Mouse (Mus musculus): ENCODE data around the gene Qrfpr. TPM values are rescaled to one million over a fixed set of nuclear protein-coding genes. Genes with fewer than 3 reads are reported as not detected.

Qrfpr gene
- total and polyA plus RNA-seq, 3 experiments, result not detected

DNA sequence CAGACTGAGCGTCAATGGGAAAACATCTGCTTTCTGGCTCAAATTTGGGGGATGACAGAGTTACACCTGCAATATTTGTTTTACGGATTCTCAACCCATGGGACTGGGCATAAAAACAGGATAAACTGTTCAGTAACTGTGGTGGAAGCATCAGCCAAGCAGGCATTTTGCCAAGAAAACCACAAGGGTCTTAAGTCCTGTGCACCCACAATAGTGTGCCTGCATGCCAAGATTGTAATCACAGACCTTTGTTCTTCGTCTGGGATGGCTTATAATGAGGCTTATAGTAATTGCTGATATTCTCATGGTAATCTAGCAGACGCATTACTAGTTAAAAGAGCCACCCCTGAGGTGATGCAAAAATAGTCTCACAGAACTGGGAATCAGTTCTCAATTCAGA, 41.2 kb upstream of the Qrfpr start:
- TF ChIP-seq MEF2A (IDR thresholded peaks at IDR 0.05; ENCODE audit: borderline replicate concordance, low read depth, low read length) (no peak), EP300 (IDR thresholded peaks at IDR 0.05; ENCODE audit: low read length) (no peak), KAT2A (IDR thresholded peaks at IDR 0.05; ENCODE audit: insufficient replicate concordance, low read length) (no peak)
- Histone ChIP-seq H3K4me3 (replicated peaks in 1 of 3; ENCODE audit: low read depth in 2 of 3, low read length in 2 of 3, poor library complexity in 1 of 3) (no peak overlapping the region), H3K27me3 (replicated peaks) (no peaks in the 10 kb centered on the region), H3K27ac (ENCODE audit: insufficient read depth, low read depth) (no peak overlapping the region), H3K9me3 (replicated peaks; ENCODE audit: low read length) (peaks cover 6% of the 10 kb centered on the region), H3K4me1 (ENCODE audit: control insufficient read depth in 1 of 2, insufficient read depth in 2 of 2) (peaks cover 0 to 9% of the 10 kb centered on the region in 2 experiments; a peak in 2 of 4 replicates), H3K79me2 (replicated peaks; ENCODE audit: control insufficient read depth, extremely low read depth, insufficient read depth, poor library complexity, severe bottlenecking) (no peaks in the 10 kb centered on the region), H3K9ac (ENCODE audit: insufficient read depth, low read depth) (no peak overlapping the region), H3K36me3 (replicated peaks in 1 of 2; ENCODE audit: control insufficient read depth in 1 of 2, insufficient read depth in 1 of 2, low read length in 1 of 2) (no peaks in the 10 kb centered on the region), H3K4me2 (ENCODE audit: insufficient read depth, low read depth, poor library complexity, severe bottlenecking) (no peak overlapping the region)
- in situ Hi-C loops (cut with MboI; ENCODE audit: low pct_ligation_motif_present, low pct_unique_long_range_greater_than_20kb, low sequenced_read_pairs) (no loop called here), dilution Hi-C loops (cut with MboI; ENCODE audit: extremely low pct_ligation_motif_present, extremely low pct_unique_long_range_greater_than_20kb, low sequenced_read_pairs) (no loop called here)
- no peak for DNase-seq (ENCODE audit: extremely low read depth)

DNA sequence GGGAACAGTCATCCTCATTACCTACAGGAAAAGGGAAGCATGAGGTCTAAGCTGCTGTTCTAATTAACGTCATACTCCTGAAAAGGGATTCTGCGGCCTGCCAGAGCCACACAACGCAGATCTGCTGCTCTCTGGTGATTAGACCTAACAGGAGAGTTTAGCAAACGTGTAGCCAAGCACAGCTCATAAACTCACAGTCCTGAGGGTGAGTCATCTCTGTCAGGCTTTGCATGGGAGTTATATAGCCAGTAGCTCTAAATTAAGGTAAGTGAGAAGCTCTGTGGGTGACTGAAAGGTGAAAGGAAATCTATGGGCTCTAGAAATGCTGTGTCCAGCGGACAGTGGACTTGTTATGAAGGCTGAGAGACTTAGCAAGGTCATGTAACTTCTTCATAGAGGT, 28.5 kb upstream of the Qrfpr start:
- Histone ChIP-seq H3K27me3 (replicated peaks) (no peaks in the 10 kb centered on the region), H3K9ac (ENCODE audit: insufficient read depth, low read depth) (no peak overlapping the region), H3K4me1 (ENCODE audit: control insufficient read depth in 1 of 2, insufficient read depth in 2 of 2) (peaks cover 0 to 4% of the 10 kb centered on the region in 2 experiments; a peak in 2 of 4 replicates), H3K4me2 (ENCODE audit: insufficient read depth, low read depth, poor library complexity, severe bottlenecking) (no peak overlapping the region), H3K4me3 (replicated peaks in 1 of 3; ENCODE audit: low read depth in 2 of 3, low read length in 2 of 3, poor library complexity in 1 of 3) (no peak overlapping the region), H3K79me2 (replicated peaks; ENCODE audit: control insufficient read depth, extremely low read depth, insufficient read depth, poor library complexity, severe bottlenecking) (no peaks in the 10 kb centered on the region), H3K9me3 (replicated peaks; ENCODE audit: low read length) (no peaks in the 10 kb centered on the region), H3K27ac (ENCODE audit: insufficient read depth, low read depth) (no peak overlapping the region), H3K36me3 (replicated peaks in 1 of 2; ENCODE audit: control insufficient read depth in 1 of 2, insufficient read depth in 1 of 2, low read length in 1 of 2) (no peaks in the 10 kb centered on the region)
- TF ChIP-seq IRF4 (IDR thresholded peaks at IDR 0.05; ENCODE audit: low read depth, low read length) (no peak), ZKSCAN1 (IDR thresholded peaks at IDR 0.05; ENCODE audit: borderline replicate concordance, low read depth, low read length) (no peak), ZMIZ1 (IDR thresholded peaks at IDR 0.05; ENCODE audit: low read depth, low read length) (no peak), MYC (IDR thresholded peaks at IDR 0.05; ENCODE audit: low read depth, low read length) (no peak), NRF1 (IDR thresholded peaks at IDR 0.05; ENCODE audit: low read depth, low read length) (no peak), MXI1 (IDR thresholded peaks at IDR 0.05; ENCODE audit: low read depth, low read length) (no peak), JUN (IDR thresholded peaks at IDR 0.05; ENCODE audit: insufficient read depth, low read depth, low read length) (no peak), NELFE (IDR thresholded peaks at IDR 0.05; ENCODE audit: low read depth, low read length) (no peak), GABPA (IDR thresholded peaks at IDR 0.05; ENCODE audit: insufficient replicate concordance, low read depth, low read length) (no peak), TBP (conservative IDR thresholded peaks at IDR 0.05; ENCODE audit: low read depth, low read length) (no peak), MEF2A (IDR thresholded peaks at IDR 0.05; ENCODE audit: borderline replicate concordance, low read depth, low read length) (no peak), MAX (IDR thresholded peaks at IDR 0.05; ENCODE audit: low read length) (no peak), TCF12 (IDR thresholded peaks at IDR 0.05; ENCODE audit: low read depth, low read length) (no peak), HCFC1 (IDR thresholded peaks at IDR 0.05; ENCODE audit: low read depth, low read length) (no peak), CHD1 (IDR thresholded peaks at IDR 0.05; ENCODE audit: low read depth, low read length) (no peak), MAFK (IDR thresholded peaks at IDR 0.05; ENCODE audit: insufficient replicate concordance, low read length) (no peak), SIN3A (IDR thresholded peaks at IDR 0.05; ENCODE audit: low read length) (no peak), USF1 (IDR thresholded peaks at IDR 0.05; ENCODE audit: low read depth, low read length) (no peak), ZC3H11A (IDR thresholded peaks at IDR 0.05; ENCODE audit: low read depth, low read length) (no peak)
- in situ Hi-C loops (cut with MboI; ENCODE audit: low pct_ligation_motif_present, low pct_unique_long_range_greater_than_20kb, low sequenced_read_pairs), result no loop called here
- dilution Hi-C loops (cut with MboI; ENCODE audit: extremely low pct_ligation_motif_present, extremely low pct_unique_long_range_greater_than_20kb, low sequenced_read_pairs), result no loop called here
- no peak for DNase-seq (ENCODE audit: extremely low read depth)

All from CH12.LX (cell line).